Mouse (Mus musculus): ENCODE results near the gene Zfp36.
"Not testable (repeated sequence)": the region's sequence is repeated elsewhere in the genome, so short reads cannot be mapped to it uniquely, and the experiment has no call there.

The Zfp36 gene

DNA sequence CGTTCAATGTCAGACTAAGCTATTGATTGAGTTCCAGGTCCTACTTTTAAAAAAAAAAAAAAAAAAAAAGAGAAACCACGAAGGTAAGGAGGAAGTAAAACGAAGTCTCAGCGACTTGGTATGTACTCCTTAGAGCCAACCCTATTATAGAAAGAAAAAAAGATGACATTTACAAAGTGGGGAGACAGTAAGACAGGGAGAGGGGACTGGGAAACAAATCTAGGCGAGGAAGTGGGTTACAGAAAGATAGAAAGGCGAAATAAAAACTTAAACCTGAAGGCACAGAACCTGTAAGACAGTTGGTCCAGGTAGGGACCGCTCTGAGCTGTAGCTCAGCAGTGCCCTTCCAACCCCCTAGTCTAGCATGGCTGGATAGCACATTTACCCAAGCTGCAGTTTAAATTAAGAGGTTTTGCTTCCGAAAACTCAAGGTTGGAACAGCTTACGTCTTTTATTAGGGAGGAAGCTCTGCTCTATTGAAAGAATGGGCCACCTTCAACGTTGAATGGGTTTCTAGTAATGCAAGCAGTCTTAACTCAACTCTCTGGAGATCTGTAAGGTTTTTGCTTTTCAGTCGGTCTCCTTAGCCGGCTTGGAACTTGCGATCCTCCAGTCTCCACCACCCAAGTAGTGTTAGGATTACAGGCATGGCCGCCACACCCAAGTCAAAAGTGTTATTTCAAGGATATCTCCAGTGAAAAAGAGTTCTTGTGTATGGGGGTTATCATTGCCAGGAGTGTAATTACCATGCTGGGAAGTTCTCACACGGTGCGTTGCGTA is at the start of gene Zfp36:
Gene Zfp36 (minus strand): TSS at position 17 of the 780 bp plus-strand sequence.
- in situ Hi-C loops (cut with MboI; ENCODE audit: low sequenced_read_pairs): no loop called here

DNA sequence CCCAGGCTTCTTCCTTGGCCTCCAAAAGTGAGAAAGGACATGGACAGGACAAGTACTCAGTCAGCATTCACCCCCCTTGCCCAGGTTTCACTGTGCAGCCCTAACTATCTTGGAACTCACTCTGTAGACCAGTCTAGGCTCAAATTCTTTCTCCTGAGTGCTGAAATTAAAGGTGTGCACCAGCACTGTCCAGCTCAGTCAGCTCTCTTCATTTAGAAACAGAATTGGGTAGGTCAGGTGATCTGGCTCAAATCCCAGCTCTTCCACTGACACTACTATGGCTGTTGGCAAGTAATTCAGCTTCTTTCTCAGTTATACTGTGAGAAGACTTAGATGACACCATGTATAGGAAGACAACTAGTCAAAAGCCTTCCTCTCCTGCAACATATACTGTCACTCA is 47.7 kb upstream of the Zfp36 start:
- in situ Hi-C loops (cut with MboI; ENCODE audit: low sequenced_read_pairs): no loop called here

DNA sequence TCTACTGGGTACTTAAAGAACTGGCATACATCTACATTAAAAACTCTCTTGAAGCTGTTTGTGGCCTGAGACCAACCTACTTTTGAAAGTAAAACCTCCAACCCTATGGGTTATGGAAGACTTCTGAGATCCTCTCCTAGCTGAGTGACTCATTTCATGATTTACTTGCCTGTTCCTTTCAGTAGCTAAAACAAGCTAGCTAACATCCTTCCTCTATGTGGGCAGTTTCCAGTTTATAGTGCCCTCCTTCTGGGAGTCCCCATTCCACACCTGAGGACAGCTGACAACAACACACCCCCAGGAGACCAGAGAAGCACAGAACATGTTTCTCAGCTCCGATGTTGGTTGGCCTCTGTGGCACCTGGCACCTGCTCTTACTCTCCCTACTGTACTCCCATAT is 43.0 kb upstream of the Zfp36 start:
- in situ Hi-C loops (cut with MboI; ENCODE audit: low sequenced_read_pairs): no loop called here

DNA sequence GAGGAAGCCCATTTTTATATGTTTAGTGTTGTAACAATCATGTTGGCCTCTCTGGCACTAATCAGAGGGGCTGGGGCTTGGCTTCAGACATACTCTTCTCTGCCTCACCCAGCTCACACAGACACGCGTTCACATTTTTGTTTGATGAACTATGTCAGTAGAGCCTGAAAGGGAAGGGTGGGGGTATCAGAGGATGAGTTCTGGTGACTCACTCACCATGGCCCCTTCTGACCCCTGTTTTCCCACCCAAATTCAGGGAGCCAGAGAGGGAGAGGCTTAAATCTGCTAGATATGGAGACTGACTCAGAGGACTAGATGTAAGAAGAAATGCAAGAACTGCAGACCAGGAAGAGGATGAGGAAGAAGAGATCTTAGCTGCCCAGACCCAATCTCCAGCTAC is 39.4 kb upstream of the Zfp36 start:
- in situ Hi-C loops (cut with MboI; ENCODE audit: low sequenced_read_pairs): no loop called here

DNA sequence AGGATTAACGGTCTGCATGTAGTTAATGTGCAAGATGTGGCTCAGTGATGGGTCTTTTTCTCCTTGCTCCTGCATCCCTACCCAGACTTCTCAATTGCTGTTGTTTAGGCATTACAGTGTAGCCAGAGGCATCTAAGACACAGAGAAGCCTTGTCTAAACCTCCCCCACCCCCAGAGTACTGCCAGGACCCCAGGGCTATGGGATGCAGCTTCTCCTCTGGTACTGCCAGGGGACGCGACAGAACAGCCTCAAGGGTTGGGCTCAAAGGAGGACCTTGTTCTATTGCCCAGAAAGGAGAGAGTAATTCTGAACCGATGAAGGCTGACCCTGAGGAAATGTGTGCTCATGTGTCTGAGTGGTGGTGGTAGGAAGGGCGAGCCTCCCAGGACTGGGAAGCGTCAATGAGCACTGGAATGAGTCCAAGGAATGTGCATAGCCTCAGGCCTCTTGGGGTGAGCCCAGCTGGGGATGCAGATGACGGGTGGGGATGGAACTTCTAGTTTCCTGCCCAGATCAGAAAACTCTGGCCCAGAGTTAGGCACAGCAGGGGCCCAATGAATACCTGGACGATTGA is 38.1 kb upstream of the Zfp36 start:
- in situ Hi-C loops (cut with MboI; ENCODE audit: low sequenced_read_pairs): no loop called here

DNA sequence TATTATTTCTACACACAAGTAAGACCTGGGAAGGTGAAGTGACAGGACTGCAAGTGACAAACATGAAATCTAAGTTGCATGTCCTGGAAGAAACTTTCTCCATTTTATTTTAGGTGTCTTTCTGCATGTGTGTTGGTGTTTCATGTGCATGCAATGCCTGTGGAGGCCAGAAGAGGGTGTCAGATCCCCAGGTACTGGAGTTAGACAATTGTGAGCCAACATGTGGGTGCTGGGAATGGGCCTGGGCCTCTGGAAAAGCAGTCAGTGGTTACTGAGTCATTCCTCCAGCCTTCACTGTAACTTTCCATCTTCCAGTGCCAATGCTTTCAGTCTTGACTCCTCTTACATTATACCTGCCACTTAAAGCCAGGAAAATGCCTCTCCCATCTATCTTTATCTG is 37.3 kb upstream of the Zfp36 start:
- in situ Hi-C loops (cut with MboI; ENCODE audit: low sequenced_read_pairs): no loop called here

DNA sequence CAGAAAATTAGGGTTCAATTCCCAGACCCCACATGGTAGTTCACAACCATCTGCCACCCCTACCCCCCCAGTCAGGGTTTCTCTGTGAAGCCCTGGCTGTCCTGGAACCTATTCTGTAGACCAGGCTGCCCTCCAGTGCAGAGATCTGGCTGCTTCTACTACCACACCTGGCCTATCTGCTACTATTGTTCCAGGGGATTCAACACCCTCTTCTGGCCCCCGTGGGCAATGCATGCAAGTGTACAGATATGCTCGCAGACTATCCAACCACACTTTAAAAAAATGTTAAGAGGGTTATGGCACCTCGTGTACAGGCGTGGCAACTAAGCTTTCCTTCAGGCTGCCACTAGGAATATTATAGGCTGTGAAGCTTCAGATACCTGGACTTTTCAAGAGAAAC is 32.8 kb upstream of the Zfp36 start:
- in situ Hi-C loops (cut with MboI; ENCODE audit: low sequenced_read_pairs): no loop called here

DNA sequence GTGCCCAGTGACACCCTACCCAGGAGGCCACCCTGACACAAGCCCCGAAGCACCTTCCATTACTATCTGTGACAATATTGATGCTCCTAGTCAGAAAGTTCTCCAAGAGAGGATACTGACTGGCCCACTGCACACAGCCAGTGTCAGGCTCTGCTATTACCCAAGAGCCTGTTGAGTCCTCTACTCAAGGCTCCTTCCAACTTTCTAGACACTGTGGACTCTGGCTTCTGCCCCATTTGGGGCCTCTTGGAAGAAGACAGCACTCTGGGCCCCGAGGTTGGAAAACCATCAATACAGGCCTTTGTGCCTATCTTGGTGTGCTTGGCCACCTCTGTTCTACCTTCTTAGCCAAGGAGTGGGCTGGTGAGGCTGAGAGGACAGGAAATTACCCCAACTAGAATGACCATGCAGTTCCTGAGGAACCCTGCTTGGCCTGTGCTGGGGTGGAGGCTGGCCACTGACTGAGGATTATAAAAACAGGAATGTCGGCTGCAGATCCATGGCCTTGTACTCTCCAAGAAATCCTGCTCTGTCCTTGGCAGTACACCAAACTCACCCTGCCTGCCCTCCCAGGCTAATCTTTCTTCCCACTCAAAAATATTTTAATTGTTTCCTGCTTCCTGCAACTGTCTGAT is 30.9 kb upstream of the Zfp36 start:
- in situ Hi-C loops (cut with MboI; ENCODE audit: low sequenced_read_pairs): no loop called here

DNA sequence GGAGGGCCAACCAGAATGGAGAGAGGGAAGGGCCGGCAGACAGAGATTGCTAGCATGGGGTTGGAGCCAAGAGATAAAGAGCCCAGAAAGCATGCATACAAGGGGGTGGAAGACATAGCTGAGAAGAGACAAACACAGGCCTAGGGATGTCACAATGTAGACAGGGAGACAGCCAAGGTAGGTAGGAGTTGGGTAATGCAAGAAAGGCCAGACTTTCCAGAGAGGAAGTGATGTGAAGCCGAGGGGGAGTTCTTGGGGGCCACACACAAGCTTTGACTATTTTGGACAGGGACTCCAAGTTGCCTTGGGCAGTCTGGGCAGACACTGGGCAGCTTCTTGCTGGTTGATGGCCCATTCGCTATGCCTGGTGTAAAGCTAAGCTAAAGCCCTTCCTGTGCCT is 21.9 kb upstream of the Zfp36 start:
- in situ Hi-C loops (cut with MboI; ENCODE audit: low sequenced_read_pairs): no loop called here

DNA sequence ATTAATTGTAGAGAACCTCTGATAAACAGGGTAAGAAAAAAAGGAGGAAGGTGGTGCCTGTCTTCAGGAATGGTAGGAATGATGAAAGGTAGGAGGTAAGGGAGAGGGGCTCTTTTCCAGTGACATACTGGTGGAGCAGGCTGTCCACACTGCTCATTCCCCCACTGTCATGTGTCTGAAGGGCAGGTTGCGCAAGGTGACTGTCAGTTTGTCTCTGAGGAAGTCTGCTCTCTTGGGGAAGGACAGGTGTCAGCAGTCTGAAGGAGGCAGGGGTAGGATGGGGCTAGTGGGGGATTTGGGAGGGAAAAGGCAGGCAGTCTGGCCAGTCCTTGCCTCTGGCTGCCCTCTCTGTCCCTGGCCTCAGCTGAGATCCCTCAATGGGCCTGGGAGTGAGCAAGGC is 21.0 kb upstream of the Zfp36 start:
- in situ Hi-C loops (cut with MboI; ENCODE audit: low sequenced_read_pairs): no loop called here

DNA sequence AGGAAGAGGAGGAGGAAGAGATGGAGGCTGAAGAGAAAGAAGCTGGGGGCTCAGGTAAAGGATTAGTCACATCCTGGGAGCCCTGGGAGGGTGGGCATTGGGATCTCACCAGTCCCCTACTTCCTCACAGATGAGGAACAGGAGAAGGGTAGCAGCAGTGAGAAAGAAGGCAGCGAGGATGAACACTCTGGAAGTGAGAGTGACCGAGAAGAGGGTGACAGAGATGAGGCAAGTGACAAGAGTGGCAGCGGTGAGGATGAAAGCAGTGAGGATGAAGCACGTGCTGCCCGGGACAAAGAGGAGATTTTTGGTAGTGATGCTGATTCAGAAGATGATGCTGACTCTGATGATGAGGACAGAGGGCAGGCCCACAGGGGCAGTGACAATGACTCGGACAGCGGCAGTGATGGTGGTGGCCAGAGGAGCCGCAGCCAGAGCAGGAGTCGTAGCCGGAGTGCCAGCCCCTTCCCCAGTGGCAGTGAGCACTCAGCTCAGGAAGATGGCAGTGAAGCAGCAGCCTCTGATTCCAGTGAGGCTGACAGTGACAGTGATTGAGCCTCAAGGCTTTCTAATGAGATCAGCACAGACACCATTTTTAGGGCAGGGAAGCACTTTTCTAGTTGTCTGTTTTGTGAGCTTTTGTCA is 18.8 kb upstream of the Zfp36 start:
- in situ Hi-C loops (cut with MboI; ENCODE audit: low sequenced_read_pairs): no loop called here

DNA sequence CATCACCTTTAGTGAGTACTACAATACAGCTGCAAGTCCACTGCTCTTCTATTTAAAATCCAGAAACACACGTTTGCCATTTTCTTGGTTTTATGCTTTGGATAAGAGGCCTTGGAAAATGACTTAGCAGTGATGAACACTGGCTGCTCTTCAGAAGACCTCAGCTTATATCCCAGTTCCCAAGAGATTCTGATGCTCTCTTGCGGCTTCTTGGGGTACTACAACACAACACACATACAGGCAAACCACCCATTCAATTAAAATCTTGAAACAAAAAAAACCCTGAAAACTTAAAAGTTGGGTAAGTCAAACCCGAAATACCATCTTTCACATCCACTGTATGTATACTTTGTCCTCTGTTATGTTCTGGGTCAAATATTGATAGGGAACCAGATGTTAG is 17.9 kb upstream of the Zfp36 start:
- in situ Hi-C loops (cut with MboI; ENCODE audit: low sequenced_read_pairs): no loop called here

DNA sequence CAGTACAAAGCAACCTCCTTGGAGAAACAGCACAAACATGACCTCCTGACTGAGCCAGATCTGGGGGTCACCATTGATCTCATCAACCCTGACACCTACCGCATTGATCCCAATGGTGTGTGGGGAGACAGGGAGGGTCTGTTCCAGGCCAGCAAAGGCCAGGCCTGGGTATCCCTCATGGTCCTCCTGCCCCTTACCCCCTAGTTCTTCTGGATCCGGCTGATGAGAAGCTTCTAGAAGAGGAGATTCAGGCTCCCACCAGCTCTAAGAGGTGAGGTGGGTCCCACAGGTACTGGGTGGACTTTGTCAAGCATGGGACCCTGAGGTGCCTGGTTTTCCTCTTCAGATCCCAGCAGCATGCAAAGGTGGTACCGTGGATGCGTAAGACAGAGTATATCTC is 15.4 kb upstream of the Zfp36 start:
- in situ Hi-C loops (cut with MboI; ENCODE audit: low sequenced_read_pairs): no loop called here

DNA sequence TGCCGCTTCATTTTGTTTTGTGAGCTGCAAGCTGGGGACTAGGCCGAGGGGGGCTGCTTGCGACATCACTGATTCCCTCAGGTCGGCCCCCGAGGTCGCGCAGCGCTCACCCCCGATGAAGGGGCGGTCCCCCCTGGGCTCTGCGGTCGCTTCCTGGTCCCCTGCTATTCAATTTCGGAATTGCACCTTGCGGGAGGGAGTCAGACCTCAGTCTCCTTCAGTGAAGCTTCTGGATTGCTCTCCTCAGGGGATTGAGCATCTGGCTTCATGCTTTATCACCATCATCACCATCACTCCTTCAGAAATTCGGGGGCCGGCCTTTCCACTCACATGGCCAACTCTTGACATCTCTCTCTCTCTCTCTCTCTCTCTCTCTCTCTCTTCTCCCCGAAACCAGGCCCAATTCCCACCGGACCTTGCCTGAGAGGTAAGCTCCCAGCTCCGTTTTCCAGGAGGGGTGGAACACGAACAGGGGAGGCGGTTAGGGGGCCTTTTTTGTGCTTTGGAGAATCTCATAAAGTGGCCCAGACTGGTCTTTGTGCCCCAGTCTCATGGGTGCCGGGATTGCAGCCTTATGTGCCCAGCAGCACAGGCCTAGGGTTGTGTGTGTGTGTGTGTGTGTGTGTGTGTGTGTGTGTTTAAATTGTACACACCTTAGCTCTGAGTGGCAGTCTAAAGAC is 13.4 kb upstream of the Zfp36 start:
- in situ Hi-C loops (cut with MboI; ENCODE audit: low sequenced_read_pairs): no loop called here

DNA sequence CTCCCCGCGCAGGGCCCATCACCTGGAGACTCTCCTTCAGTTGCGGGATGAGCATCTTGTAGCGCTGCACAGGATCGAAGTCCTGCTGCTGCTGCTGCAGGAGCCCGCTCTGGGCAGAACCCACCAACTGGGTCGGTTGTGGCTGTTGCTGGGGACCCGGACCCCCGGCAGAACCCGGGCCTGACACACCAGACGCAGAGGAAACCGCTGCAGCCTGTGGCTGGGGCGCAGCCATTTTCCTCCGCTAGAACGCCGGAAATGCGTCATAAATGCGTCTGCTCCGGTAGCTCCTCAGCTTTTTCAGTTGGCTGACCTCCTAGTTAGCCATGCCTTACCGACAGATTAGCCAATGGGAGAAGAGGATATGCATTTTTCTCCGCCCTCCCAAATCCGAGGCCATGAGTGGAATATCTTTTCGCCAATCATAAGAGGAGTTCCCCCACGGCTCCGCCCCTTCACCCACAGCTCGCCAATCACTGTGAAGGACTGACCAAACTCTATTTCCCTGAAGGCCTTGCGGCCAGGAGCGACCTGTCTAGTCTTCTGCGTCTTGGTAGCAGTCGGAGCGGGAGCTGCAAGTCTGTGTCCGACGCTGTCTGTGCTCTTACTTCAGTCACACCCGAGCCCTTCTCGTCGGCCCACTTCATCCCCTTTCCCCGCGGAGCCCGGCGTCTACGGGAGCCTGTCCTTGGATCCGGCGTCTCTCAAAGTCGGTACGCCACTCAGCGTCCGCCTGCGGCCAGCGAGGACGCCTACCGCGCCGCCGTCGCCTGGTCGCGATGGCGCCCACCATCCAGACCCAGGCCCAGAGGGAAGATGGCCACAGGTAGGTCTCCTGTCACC is 12.6 kb upstream of the Zfp36 start, which contains the start of the genes Med29 and Paf1:
Gene Med29 (minus strand): TSS at position 280 of the 843 bp plus-strand sequence.
Gene Paf1 (plus strand): TSS at position 523 of the 843 bp plus-strand sequence.
- in situ Hi-C loops (cut with MboI; ENCODE audit: low sequenced_read_pairs): no loop called here

DNA sequence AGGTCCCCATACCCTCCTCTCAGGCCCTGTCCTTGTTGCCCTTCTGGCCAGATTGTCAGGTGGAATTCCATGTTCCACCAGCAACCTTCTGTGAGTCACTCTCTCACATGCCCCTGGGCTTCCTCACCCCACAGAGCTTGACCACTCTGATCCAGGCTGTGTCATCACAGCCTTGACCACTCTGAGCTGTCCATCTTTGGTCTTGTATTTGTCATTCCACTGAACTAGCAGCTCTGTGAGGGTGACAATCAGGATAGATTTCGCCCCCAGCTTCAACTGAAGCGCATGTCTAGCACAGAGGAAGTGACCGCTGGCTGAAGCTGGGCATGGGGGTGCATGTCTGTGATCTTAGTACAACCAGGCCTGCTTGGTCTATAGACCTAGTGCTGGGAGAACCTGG is 10.3 kb upstream of the Zfp36 start:
- in situ Hi-C loops (cut with MboI; ENCODE audit: low sequenced_read_pairs): no loop called here

DNA sequence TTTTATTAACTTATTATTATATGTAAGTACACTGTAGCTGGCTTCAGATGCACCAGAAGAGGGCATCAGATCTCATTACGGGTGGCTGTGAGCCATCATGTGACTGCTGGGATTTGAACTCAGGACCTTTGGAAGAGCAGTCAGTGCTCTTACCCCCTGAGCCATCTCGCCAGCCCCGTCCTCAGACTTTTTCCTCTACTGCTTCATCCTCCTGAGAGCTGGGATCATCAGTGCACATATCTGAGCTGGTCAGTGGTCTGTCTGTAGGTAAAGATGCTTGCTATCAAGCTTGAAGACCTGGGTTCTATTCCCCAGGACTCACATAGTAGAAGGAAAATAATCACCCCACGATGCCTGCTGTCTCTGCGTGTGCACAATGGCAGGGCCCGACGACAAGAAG is 7.3 kb upstream of the Zfp36 start:
- in situ Hi-C loops (cut with MboI; ENCODE audit: low sequenced_read_pairs): not testable (repeated sequence)

DNA sequence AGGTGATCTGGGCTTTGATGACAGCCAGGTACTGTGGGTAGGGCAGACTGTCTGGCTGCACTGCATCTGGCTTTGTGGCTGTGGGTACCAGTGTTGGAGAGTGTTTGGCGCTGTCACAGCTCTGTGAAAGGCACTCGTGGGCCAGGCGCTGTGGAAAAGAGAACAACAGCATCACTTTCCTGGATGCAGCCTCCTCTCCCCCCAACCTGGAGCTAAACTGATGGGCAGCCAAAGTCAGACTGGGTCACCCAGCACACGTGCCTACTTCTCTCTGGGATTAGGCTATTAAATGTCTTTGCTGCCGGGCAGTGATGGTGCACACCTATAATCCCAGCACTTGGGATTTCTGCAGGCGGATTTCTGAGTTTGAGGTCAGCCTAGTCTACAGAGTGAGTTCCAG is 6.8 kb upstream of the Zfp36 start:
- in situ Hi-C loops (cut with MboI; ENCODE audit: low sequenced_read_pairs): not testable (repeated sequence)

DNA sequence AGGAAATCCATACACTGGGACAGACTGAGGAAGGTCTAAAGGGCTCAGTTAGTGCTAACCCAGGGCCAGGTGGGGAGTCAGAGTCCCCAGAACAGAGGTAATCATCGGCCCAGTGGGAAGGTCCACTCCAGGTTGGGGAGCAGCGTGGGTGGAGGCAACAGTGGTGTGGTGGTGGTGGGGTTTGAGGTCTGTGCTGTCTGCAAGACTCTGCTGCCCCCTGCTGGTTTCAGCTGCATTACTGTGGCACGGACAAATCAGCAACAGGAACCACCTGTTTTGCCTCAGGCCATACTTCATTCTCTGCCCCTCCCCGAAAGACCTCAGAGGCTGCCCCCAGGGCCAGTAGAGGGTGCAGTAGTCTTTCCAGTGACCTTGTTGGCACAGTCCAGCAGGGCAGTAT is 6.4 kb upstream of the Zfp36 start:
- in situ Hi-C loops (cut with MboI; ENCODE audit: low sequenced_read_pairs): no loop called here

DNA sequence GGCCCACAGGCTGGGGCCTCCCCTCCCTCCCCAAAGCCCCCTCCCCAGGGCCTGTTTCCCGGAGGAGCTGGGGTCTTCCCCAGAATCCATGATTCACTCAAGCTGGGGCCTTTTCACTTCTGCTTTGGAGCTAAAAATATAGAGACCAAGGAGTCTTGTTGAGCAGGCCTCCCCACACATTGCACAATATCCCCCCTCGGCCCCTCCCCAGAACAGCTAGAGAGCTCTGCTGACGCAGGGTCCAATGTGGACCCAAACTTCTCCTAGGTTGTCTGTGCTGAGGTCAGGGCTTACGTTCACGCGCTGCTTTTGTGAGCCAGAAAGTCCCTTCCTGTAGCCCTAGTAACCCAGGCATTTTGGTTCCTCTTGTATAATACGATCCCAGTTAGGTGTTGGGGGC is 6.0 kb upstream of the Zfp36 start:
- in situ Hi-C loops (cut with MboI; ENCODE audit: low sequenced_read_pairs): no loop called here
